Mouse (Mus musculus) adrenal gland, adult 2 months (tissue): ENCODE results near the gene Gm49384. TPM values are rescaled to one million over a fixed set of nuclear protein-coding genes. Genes with fewer than 3 reads are reported as not detected.

Experiments
- DNase-seq: peaks from one replicate; pipeline ENCODE4 v3.0.0; 2021
- polyA plus RNA-seq: library from polyadenylated mRNA; depleted of rRNA; stranded (reverse); fragments of >200 nt; gene quantifications from 2 replicates; pipeline ENCODE4 v1.2.3, GENCODE M21; 2012
- total RNA-seq, 2 experiments: library from RNA; stranded (reverse); gene quantifications; 2 replicates each; pipeline ENCODE4 v1.2.3; 2021

The Gm49384 gene
- total and polyA plus RNA-seq, 3 experiments: 4.1 to 5.7 TPM; not detected in 1

GRCm38 (mm10) chr12:69207396-69207795 is 3.3 kb upstream of the Gm49384 start:
- DNase-seq: no peak

DNA sequence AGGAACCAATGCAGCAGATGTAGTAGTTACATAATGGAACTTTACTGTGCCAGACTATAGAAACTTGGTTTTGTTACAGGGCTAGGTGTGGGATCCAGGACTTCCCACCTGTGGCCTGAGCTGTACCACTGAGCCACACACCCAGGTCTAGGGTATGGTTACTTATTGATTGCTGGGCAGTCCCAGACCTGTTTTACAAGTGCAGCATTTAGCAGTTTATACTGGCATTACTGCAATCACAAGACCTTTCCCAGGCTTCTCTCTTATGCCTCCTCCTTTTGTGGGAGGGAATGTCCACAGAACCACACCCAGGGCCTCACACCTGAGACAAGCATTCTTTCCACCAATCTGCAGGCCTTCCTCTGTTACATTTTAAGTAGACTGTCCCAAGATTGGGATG is 5.1 kb downstream of the Gm49384 start:
- DNase-seq: no peak

DNA sequence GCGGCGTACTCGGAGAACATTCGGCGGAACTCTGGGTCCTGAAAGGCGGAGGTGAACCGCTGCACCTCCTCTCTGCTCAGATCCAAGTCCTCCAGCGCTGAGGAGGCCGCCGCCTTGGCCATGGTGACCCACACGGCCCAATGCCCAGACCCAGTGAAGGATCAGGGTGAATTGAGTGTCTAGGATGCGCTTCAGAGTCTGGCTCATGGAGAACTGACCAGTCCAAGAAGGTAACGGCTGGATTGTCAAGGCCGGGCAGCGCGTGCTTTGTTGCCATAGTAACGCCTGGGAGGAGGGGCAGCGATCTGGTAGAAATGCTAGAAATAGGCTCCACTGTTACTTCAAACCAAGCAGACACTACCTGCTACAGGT is 5.9 kb downstream of the Gm49384 start, which contains the start of gene Dnaaf2:
Dnaaf2 (minus strand) TSS at position 266 of the 372 bp plus-strand sequence.
- DNase-seq: peak; percentile 89

GRCm38 (mm10) chr12:69197378-69198163 is 6.5 kb downstream of the Gm49384 start:
- peak; percentile 76 for DNase-seq

DNA sequence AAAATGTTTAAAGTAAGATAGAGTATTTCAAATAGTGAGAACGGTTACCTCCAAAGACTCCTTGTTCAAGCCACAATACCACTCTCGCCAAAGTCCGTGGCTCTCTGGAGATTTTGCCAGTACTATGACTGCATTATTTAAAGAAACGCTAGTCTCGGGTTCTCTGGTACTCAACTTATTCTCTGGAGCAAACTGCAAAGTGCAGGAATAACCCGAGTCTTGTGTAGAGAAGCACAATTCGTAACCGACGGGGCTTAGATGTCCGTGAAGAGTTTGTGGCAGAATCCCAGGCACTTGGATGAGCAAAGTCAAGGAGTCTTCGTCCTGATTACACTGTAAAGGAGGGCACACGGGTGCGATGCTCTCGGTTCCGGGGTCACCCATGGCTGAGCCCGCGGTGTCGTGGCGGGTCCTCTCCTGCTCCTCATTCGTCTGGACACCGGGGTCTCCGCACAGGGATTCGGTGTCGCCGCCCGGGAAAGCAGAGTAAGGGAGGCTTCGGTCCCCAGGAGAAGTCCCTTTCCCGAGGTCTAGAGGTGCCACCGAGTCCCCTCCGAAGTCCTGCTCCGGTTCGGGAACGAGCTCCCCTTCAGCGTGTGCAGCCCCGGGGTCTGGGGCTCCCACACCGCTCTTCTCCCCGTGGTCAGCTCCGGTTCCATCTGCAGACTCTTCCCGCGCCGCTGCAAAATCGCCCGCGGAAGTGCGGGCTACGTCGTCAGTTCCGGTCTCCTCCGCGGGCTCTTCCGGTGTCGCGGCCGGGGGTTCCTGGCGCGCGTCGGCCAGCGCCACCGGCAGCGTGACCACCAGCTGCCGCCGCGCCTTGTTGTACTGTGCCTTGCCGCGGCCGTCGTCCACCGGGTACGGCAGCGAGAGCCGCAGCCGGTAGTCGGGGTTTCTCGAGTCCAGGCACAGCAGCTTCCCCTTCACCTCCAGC is 7.4 kb downstream of the Gm49384 start, which contains the start of gene Gm49383:
Gm49383 (minus strand) TSS at position 661 of the 934 bp plus-strand sequence.
- peak; percentile 81 for DNase-seq

GRCm38 (mm10) chr12:69192637-69193036 is 11.4 kb downstream of the Gm49384 start:
- no peak for DNase-seq

DNA sequence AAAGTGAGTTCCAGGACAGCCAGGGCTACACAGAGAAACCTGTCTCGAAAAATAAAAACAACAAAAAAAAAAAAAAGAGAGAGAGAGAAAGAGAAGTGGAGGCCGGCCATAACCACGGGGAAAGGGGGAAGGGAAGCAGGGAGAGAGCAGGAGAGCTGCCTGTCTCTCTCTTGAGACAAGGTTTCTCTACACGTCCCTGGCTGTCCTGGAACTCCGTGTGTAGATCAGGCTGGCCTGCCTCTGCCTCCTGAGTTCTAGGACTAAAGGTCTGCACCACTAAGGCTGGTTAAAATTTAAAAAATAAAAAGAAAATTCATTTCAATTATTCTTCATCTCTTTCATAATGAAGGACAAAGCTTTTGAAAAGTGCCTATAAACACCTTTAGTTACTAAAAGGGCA is 12.7 kb downstream of the Gm49384 start:
- no peak for DNase-seq

- no peak for DNase-seq
Observed at GRCm38 (mm10) chr12:69190522-69190921, 13.5 kb downstream of the Gm49384 start.

DNA sequence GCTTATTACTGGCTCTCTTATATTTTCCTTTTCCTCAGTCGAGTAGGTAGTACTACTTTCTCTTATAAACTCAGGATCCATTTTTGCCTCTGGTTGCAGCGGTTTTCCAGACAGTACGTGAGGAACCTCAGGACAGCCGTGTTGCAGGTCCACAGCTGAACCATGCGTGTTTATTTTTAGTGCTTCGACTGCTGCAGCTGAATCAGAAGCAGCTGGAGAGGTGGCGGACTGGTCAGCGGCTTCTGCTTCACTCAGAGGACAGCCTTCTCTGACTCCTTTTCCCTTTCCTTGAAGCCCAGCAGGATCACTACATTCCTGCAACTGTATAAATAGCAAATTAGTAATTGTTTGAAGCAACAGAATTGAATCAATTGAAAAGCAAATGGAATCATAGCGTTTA is 14.0 kb downstream of the Gm49384 start:
- no peak for DNase-seq

DNA sequence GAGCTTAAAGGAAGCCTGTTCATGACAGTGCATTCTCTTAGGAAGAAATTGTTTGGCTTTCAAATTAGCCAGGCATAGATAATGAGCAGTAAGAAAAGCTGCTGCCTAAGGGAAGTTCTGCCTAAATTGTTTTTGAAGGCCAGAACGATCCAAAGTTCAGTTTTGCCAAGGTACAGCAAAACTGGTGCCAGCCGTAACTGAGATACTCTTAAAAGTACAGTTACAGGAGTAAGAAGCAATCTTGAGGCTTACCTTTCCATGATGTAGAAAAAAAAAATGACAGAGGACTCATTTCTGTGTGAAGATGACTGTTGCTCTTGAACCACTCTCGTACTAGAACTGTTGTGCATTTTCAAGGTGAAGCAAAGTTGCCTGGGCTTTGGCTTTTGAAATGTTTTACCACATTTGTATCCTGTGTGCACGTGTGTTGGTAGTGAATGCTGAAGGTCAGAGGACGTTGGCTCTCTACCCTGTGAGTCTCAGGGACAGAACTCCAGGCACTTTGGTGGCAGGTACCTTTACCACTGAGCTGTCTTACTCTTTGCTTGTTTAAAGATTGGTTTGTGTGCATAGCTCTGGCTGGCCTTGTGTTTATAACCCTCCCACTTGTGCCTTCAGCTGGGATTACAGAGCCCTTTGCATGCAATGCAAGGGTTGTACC is 17.1 kb downstream of the Gm49384 start:
- peak; percentile 17 for DNase-seq

GRCm38 (mm10) chr12:69185371-69185770 is 18.7 kb downstream of the Gm49384 start:
- no peak for DNase-seq

GRCm38 (mm10) chr12:69184342-69185295 is 19.4 kb downstream of the Gm49384 start:
- DNase-seq: peak; percentile 81

DNA sequence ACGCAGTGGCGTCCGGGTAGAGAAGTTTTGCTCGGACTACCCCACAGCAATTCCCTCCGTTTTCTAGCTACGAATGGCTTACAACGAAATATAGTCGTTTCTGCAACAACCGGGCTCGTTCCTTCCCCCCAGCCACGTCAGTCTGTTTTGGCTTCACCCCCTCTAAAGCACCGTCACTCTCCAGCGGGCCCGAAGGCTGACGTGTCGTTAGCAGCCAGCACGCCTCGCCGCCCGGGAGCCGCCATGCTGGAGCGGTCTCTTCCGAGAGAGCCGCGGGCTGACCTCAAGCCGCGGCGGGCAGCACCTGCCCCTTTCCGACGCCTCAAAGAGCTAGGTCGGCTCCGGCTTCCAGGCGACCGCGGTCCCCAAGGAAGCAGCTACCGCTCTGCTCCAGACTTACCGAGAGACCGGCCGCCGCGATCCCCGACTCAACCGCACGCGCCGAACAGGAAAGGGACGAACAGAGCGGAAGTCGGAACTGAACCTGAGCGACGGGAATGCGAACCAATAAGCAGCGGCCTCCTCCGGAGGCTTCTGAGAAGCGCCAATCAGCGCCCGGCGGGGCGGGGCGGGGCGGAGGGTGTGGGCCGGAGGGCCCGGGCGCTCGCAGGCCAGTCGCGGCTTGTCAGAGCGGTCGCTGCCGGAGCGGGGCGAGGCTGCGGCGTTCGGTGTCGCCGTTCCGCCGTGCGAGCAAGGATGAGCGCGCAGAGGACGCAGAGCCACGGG is 20.3 kb downstream of the Gm49384 start, which contains the start of the genes Rpl36al and Mgat2:
Rpl36al (minus strand) TSS at position 501 of the 726 bp plus-strand sequence.
Mgat2 (plus strand) TSS at position 575 of the 726 bp plus-strand sequence.
- DNase-seq: peak; percentile 99

- DNase-seq: no peak
Observed at GRCm38 (mm10) chr12:69181800-69182199, 22.3 kb downstream of the Gm49384 start.

- DNase-seq: no peak
Observed at GRCm38 (mm10) chr12:69179371-69179770, 24.7 kb downstream of the Gm49384 start.

DNA sequence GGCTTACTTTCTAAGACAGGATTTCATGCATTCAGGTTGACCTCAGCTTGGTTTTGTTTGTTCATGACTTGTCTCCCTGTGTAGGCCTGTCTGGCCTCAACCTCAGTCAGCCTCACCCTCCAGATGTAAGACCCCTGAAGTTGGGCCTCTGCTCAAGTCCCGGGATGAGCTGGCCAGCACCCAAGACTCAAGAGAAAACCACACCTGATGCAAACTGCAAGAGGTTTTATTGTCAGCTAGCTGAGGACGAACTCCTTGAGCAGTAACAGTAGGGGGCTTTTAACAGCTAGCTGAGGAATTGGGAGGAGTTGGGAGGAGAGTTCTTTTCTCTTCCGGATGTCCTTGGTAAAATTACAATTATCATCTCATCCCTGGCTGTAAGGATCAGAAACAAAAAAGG is 26.5 kb downstream of the Gm49384 start:
- DNase-seq: no peak

DNA sequence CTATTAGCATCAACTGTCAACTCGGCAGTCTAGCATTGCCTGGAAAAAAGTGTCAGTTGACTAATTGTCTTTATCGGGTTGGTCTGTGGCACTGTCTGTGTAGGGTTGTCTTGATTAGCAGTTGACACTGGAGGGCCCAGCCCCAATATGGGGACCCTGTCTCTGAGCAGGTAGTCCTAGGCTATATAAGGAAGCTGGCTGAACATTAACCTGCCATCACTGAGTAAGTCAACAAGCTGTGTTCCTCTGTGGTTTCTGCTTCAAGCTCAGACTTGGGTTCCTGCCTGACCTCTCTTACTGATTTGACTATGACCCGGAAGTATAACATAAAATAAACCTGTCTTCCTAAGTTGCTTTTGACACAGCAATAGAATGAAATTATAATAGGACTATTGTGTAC is 28.1 kb downstream of the Gm49384 start:
- DNase-seq: no peak

- DNase-seq: no peak
Observed at GRCm38 (mm10) chr12:69171307-69171706, 32.8 kb downstream of the Gm49384 start.

- DNase-seq: peak; percentile 89
Observed at GRCm38 (mm10) chr12:69168461-69169106, 35.5 kb downstream of the Gm49384 start, which contains the start of gene Lrr1. Gene Lrr1, plus strand, starts transcription at chr12:69168814.
